Mouse (Mus musculus) hindbrain, embryonic 12.5 days (tissue): ENCODE measurements at regions not wholly inside any gene's neighbourhood (a gene's known extent, or its start where the extent isn't known, plus 50 kb on each side); places are given as distances from the start of the nearest gene placed in this dataset.

Experiments used
- ATAC-seq: fragments of 200-750 bp; cut with Nextera tagmentation; 2 replicates; pipeline ENCODE4 v1.8.0; 2017; ENCODE audit warnings: moderate TSS enrichment; ENCODE audit not compliant: low FRiP score
- H3K27ac ChIP-seq: fragments of 300-500 bp; sonication (generic); 2 replicates; pipeline ENCODE4 v1.5.1; 2016; ENCODE audit warnings: mild to moderate bottlenecking
- H3K27me3 ChIP-seq: fragments of 300-500 bp; sonication (generic); 2 replicates; pipeline ENCODE4 v1.6.1; 2016; ENCODE audit warnings: mild to moderate bottlenecking
- H3K36me3 ChIP-seq: fragments of 300-500 bp; sonication (generic); 2 replicates; pipeline ENCODE4 v1.6.1; 2016; ENCODE audit warnings: mild to moderate bottlenecking
- H3K4me1 ChIP-seq: fragments of 300-500 bp; sonication (generic); 2 replicates; pipeline ENCODE4 v1.6.1; 2016
- H3K4me2 ChIP-seq: fragments of 300-500 bp; sonication (generic); replicated peaks from 2 replicates; pipeline ENCODE4 v1.6.1; 2016; ENCODE audit warnings: mild to moderate bottlenecking
- H3K4me3 ChIP-seq: fragments of 300-500 bp; sonication (generic); 2 replicates; pipeline ENCODE4 v1.5.1; 2016; ENCODE audit warnings: mild to moderate bottlenecking
- H3K9ac ChIP-seq: fragments of 300-500 bp; sonication (generic); 2 replicates; pipeline ENCODE4 v1.6.1; 2016; ENCODE audit warnings: mild to moderate bottlenecking, moderate library complexity
- H3K9me3 ChIP-seq: fragments of 300-500 bp; sonication (generic); replicated peaks from 2 replicates; pipeline ENCODE4 v1.6.1; 2016; ENCODE audit warnings: mild to moderate bottlenecking
- WGBS: fragments of 180-500 bp; shearing (Covaris S2); methylation state at CpG from one replicate; pipeline ENCODE4 v1.1.7; 2016; 5-methylcytosine and 5-hydroxymethylcytosine counted together

GRCm38 (mm10) chr4:140421926-140422585 lies 175.5 kb upstream of the Igsf21 start:
- WGBS, result 73% methylated on average over 7 of the region's 7 CpGs
- Histone ChIP-seq H3K9me3 (no peaks in the 10 kb centered on the region), H3K27ac (no peak overlapping the region), H3K4me2 (no peak overlapping the region), H3K36me3 (no peaks in the 10 kb centered on the region), H3K9ac (0 out of 2 replicates have a peak overlapping the region, but pooled peaks have one; percentile 2), H3K4me3 (no peak overlapping the region), H3K4me1 (peaks cover 6% of the 10 kb centered on the region), H3K27me3 (0 out of 2 replicates have a peak, but pooled peaks cover 2% of the 10 kb centered on the region)
- no peak for ATAC-seq

DNA sequence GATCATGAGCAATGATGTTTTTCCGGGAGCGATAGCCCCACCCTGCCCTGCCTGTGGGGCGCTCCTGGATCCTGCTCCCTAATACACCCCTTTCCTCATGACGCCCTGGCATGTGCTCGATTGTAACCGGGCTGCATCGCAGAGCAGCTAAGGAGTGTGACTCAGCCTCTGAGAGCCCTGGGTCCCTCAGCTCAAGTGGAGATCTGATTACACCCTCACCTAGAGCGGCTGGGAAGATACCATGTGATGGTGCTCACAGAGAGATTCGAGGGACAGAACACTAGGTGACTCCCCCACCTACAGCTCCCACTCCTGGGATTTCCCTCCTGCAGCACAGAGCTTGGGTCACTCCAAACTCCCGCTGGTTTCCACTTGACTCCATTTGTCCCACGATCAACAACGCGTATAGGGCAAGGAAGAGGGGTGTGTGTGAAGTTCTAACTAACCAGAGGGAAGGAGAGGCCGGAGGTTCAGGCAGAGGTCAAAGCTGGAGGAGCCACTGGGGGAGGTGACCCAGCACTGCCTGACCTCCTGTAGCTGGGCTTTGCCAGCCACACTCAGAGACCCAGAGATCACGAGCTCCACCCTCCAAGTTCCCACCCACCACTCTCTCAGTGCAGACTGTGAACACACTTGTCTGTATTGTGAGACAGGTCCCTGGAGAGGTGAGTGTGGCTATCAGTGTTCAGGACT lies 173.3 kb upstream of the Igsf21 start:
- H3K4me1 ChIP-seq, result peaks cover 6% of the 10 kb centered on the region
- no peak for ATAC-seq
- no peaks in the 10 kb centered on the region for H3K9me3 ChIP-seq
- 0 out of 2 replicates have a peak, but pooled peaks cover 2% of the 10 kb centered on the region for H3K27me3 ChIP-seq
- no peak overlapping the region for H3K9ac ChIP-seq
- 66% methylated on average over 15 of the region's 15 CpGs for WGBS
- no peak overlapping the region for H3K4me3 ChIP-seq
- H3K4me2 ChIP-seq, result no peak overlapping the region
- no peaks in the 10 kb centered on the region for H3K36me3 ChIP-seq
- H3K27ac ChIP-seq, result no peak overlapping the region

- no peaks in the 10 kb centered on the region for H3K27me3 ChIP-seq
- 76% methylated on average over 16 of the region's 17 CpGs for WGBS
- no peaks in the 10 kb centered on the region for H3K9me3 ChIP-seq
- H3K4me2 ChIP-seq, result no peak overlapping the region
- H3K36me3 ChIP-seq, result no peaks in the 10 kb centered on the region
- peaks cover 5% of the 10 kb centered on the region; the same call in 1 of the 2 replicates for H3K4me1 ChIP-seq
- no peak overlapping the region for H3K4me3 ChIP-seq
- no peak overlapping the region for H3K27ac ChIP-seq
- H3K9ac ChIP-seq, result no peak overlapping the region
- ATAC-seq, result no peak
Measured at GRCm38 (mm10) chr4:140412312-140412930, 165.8 kb upstream of the Igsf21 start.

- H3K4me2 ChIP-seq, result no peak overlapping the region
- H3K9ac ChIP-seq, result no peak overlapping the region
- WGBS, result 93% methylated on average over 5 of the region's 5 CpGs
- H3K4me1 ChIP-seq, result peaks cover 16% of the 10 kb centered on the region
- no peak overlapping the region for H3K4me3 ChIP-seq
- no peak overlapping the region for H3K27ac ChIP-seq
- H3K36me3 ChIP-seq, result no peaks in the 10 kb centered on the region
- ATAC-seq, result no peak
- no peaks in the 10 kb centered on the region for H3K27me3 ChIP-seq
- H3K9me3 ChIP-seq, result no peaks in the 10 kb centered on the region
Measured at GRCm38 (mm10) chr4:140408446-140408845, 161.9 kb upstream of the Igsf21 start.

DNA sequence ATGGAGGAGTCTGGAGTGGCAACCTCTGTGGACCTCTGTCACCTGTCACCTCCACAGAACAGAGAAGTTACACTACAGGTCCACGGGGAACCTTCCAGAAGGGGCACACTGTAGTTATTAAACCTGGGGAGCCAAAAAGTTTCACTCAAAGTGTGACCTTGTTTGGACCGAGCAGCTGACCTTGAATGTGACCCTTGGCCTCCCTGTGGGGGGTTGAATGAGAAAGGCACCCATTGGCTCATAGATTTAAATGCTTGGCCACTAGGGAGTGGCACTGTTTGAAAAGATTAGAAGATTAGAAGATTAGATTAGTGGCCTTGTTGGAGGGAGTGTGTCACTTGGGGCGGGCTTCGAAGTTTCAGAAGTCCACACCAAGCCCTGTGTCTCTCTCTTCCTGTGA lies 160.3 kb upstream of the Igsf21 start:
- H3K4me1 ChIP-seq, result peaks cover 19% of the 10 kb centered on the region
- H3K27me3 ChIP-seq, result no peaks in the 10 kb centered on the region
- H3K9ac ChIP-seq, result no peak overlapping the region
- no peaks in the 10 kb centered on the region for H3K36me3 ChIP-seq
- no peaks in the 10 kb centered on the region for H3K9me3 ChIP-seq
- no peak overlapping the region for H3K4me3 ChIP-seq
- WGBS, result 82% methylated on average over 4 of the region's 4 CpGs
- H3K27ac ChIP-seq, result peak overlapping the region; percentile 81
- H3K4me2 ChIP-seq, result no peak overlapping the region
- no peak for ATAC-seq

DNA sequence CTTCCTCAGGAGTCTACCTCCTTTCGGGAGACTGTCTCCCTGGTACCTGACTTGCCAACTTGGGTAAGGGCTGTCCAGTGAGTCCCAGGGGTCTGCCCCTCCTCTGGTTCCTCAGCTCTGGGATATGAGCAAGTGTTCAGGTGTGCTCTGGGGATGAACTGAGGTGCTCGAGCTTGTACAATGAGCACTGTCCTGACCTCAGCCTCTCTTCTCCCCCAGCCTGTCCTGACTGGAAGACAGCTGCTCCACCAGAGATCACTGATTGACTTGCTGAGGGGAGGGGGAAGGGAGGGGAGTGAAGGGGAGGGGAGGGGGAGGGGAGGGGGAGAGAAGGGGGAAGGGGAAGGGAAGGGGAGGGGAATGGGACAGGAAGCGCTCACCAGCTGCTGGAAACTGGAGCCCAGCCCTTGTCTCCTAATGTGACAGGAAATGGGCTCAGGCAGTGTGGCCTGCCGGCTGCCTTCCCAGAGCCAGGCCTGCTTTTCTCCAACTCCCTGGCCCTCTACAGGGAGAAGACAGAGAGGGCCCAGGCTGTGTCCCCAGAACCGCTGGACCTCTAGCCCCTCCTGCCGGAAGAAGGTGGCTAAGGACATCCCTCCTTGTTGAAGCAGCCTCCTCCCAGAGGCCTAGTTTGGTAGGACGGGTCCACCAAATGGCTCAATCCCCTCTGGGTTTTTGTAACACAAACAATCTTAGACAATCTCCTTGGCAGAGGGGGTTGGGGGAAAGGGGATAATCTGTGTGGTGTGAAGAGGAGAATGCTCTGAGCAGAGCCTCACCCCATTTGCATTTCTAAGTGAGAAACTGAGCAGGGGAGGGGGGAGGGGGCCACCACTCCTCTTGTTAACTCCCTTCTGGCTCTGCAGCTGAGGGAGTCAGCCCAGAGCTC lies 159.7 kb upstream of the Igsf21 start:
- Histone ChIP-seq H3K27me3 (no peaks in the 10 kb centered on the region), H3K27ac (peak overlapping the region; percentile 81), H3K9ac (0 out of 2 replicates have a peak overlapping the region, but pooled peaks have one; percentile 13), H3K4me2 (no peak overlapping the region; the same call in 1 of the 2 replicates), H3K9me3 (no peaks in the 10 kb centered on the region), H3K36me3 (no peaks in the 10 kb centered on the region), H3K4me1 (peaks cover 19% of the 10 kb centered on the region), H3K4me3 (no peak overlapping the region)
- 16% methylated on average over 7 of the region's 7 CpGs for WGBS
- ATAC-seq, result peak; percentile 86

- Histone ChIP-seq H3K9me3 (no peaks in the 10 kb centered on the region), H3K27me3 (no peaks in the 10 kb centered on the region), H3K27ac (peak overlapping the region; percentile 81), H3K36me3 (no peaks in the 10 kb centered on the region), H3K4me3 (no peak overlapping the region), H3K9ac (no peak overlapping the region), H3K4me1 (peaks cover 19% of the 10 kb centered on the region), H3K4me2 (no peak overlapping the region)
- WGBS, result 78% methylated on average over 9 of the region's 9 CpGs
- no peak for ATAC-seq
Measured at GRCm38 (mm10) chr4:140405427-140405826, 158.8 kb upstream of the Igsf21 start.

GRCm38 (mm10) chr4:140403128-140403527 lies 156.5 kb upstream of the Igsf21 start:
- WGBS, result 39% methylated on average over 8 of the region's 8 CpGs
- Histone ChIP-seq H3K27ac (no peak overlapping the region), H3K4me3 (no peak overlapping the region), H3K27me3 (no peaks in the 10 kb centered on the region), H3K4me2 (no peak overlapping the region), H3K36me3 (no peaks in the 10 kb centered on the region), H3K9ac (no peak overlapping the region), H3K4me1 (peaks cover 19% of the 10 kb centered on the region), H3K9me3 (no peaks in the 10 kb centered on the region)
- no peak for ATAC-seq

DNA sequence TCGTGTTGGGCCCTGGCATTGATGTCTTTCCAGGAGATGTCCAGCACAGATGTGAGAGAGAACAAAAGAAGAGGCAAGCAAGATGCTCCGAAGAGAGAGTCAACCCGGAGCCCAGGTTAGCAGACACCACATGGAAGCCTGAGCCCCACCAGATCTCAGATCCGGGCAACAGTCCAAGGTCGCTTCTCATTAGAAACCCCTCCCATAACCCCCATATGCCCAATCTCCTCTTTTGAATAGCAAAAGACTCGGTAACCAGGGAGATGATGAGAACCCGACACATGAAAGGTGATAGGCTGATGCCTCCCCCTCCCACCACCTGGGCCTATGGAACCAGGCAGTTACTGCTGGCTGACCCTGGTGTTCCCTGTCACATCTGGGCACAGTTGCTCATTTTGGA lies 155.7 kb upstream of the Igsf21 start:
- H3K4me1 ChIP-seq, result peaks cover 19% of the 10 kb centered on the region
- H3K9ac ChIP-seq, result no peak overlapping the region
- H3K4me2 ChIP-seq, result no peak overlapping the region
- WGBS, result 65% methylated on average over 7 of the region's 7 CpGs
- no peaks in the 10 kb centered on the region for H3K27me3 ChIP-seq
- no peak overlapping the region for H3K4me3 ChIP-seq
- H3K9me3 ChIP-seq, result no peaks in the 10 kb centered on the region
- no peak for ATAC-seq
- no peaks in the 10 kb centered on the region for H3K36me3 ChIP-seq
- no peak overlapping the region for H3K27ac ChIP-seq

DNA sequence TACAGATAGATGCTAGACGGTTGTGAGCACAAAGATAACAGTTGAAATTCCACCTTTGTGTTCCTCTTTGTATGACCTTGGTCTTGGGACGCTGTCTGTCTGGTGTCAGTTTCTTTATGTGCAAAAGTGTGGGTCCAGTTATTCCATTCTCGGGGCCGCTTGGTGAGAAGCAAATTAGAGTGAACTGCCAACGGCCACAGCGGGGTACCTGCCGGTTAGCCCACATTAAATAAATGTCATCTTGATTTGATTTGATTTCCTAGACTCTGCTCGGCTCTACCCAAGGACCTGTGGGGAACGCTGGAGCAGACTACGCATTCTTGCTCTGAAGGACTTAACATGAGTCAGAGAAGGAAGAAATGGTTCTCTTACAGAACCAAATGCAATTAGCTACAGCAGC lies 155.0 kb upstream of the Igsf21 start:
- ATAC-seq, result no peak
- Histone ChIP-seq H3K4me1 (peaks cover 16% of the 10 kb centered on the region), H3K27me3 (no peaks in the 10 kb centered on the region), H3K4me2 (no peak overlapping the region), H3K27ac (no peak overlapping the region), H3K9ac (no peak overlapping the region), H3K4me3 (no peak overlapping the region), H3K36me3 (no peaks in the 10 kb centered on the region), H3K9me3 (no peaks in the 10 kb centered on the region)
- WGBS, result 81% methylated on average over 10 of the region's 10 CpGs

DNA sequence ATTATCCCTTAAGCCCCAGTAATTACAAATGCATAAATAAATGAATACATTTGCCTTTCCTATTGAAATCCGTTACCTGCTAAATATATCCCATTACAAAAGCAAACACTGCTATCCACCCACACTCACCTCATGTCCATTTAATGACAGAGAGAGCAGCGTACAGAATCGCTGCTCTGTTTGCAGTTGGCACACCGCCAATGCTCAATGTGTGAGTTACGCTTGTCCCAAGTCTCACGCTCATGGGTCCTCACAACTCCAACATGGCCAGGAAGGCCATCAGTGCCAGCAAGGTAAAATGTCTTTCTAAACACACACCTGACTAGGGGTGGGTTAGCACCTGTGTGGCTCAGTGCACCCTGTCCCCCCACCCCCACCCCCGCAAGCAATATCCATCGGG lies 150.0 kb upstream of the Igsf21 start:
- H3K27me3 ChIP-seq, result no peaks in the 10 kb centered on the region
- no peaks in the 10 kb centered on the region for H3K9me3 ChIP-seq
- ATAC-seq, result no peak
- H3K36me3 ChIP-seq, result no peaks in the 10 kb centered on the region
- no peak overlapping the region for H3K4me2 ChIP-seq
- H3K27ac ChIP-seq, result no peak overlapping the region
- H3K4me1 ChIP-seq, result 0 out of 2 replicates have a peak, but pooled peaks cover 3% of the 10 kb centered on the region
- no peak overlapping the region for H3K9ac ChIP-seq
- no peak overlapping the region for H3K4me3 ChIP-seq
- WGBS, result 75% methylated on average over 8 of the region's 8 CpGs

- Histone ChIP-seq H3K27me3 (0 out of 2 replicates have a peak, but pooled peaks cover 2% of the 10 kb centered on the region), H3K4me2 (no peak overlapping the region), H3K9ac (0 out of 2 replicates have a peak overlapping the region, but pooled peaks have one; percentile 4), H3K27ac (no peak overlapping the region), H3K36me3 (no peaks in the 10 kb centered on the region), H3K4me1 (peaks cover 7% of the 10 kb centered on the region), H3K4me3 (no peak overlapping the region), H3K9me3 (no peaks in the 10 kb centered on the region)
- no peak for ATAC-seq
- 64% methylated on average over 7 of the region's 7 CpGs for WGBS
Measured at GRCm38 (mm10) chr4:140392290-140392689, 145.7 kb upstream of the Igsf21 start.
